Mouse (Mus musculus): ENCODE measurements at regions not wholly inside any gene's neighbourhood (a gene's known extent, or its start where the extent isn't known, plus 50 kb on each side); places are given as distances from the start of the nearest gene placed in this dataset.

GRCm38 (mm10) chr6:140178425-140179193 is 137.4 kb upstream of the Plcz1 start:
- no peak for DNase-seq (ENCODE audit: inconsistent ontology term)

DNA sequence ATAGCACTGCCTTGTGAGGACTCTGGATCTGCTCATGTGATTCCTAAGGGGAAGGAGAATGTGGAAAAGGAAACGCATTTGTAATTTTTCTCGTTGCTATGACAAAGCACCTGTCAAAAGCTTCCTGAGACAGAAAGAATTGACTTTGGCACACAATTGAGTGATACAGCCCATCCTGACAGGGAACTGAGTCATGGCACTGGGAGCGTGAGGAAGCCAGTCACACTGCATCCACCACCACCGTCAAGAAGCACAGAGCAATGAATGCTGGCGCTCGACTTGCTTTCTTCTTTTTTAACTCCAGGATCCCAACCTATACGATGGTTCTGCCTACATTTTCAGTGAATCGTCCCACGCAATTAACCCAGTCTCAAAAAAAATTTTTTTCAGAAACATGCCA is 131.5 kb upstream of the Plcz1 start:
- DNase-seq (ENCODE audit: inconsistent ontology term), result no peak

DNA sequence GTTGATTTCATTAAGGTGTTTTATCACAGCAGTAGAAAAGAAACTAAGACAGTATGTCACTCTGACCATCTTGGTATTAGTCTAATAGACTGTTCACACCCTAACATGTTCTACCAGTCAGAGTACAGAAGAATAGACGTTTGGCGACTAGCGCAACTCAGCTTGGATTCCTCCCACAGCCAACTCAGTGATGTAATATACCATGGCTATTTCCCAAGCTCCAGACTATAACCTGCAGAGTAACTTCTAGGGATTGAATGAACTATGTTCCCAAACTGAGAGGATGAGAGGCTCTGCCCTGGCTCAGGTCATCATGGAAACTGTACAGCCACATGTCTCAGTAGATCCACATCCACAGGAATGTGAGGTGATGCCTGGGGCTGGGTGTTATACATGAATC is 128.6 kb upstream of the Plcz1 start:
- no peak for DNase-seq (ENCODE audit: inconsistent ontology term)

DNA sequence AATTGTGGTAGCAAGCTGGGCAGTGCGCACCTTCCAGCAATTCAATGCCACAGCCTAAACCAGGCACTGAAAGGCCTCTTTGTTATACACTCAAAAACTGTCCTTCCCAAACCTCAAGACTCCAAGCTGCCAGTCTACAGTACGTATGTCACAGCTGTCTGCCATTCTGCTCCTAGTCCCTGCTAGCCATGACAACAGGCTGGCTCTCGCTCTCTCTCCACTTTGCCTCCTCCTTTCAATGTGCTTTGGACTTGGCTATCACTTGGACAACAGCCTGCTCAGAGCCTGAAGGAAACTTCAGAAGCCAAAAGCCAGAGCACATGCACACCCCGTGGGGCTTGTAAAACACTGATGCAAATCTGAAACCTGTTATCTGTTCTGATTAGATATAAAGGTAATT is 125.9 kb upstream of the Plcz1 start:
- no peak for DNase-seq (ENCODE audit: inconsistent ontology term)

DNA sequence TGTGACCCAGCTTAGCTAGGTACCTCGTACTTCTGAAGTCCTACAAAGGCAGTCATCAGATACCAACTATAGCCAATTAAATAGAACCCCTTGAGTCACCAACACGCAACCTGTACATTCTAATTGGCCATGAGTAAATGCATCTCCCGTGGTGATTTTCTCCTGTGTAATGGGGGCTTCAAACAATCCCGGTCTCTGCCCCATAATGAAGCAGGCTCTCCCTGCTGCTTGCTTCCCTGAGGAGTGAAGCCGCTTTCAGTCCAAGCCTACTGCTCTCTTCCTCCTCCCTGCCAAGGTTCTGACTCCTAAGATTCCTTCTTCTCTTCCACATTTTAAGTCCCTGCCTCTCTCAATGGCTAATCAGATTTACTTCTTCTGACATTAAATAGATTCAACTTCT is 121.5 kb upstream of the Plcz1 start:
- DNase-seq (ENCODE audit: inconsistent ontology term), result no peak

GRCm38 (mm10) chr6:140161482-140161881 is 120.2 kb upstream of the Plcz1 start:
- DNase-seq (ENCODE audit: inconsistent ontology term), result no peak

- no peak for DNase-seq (ENCODE audit: inconsistent ontology term)
Measured at GRCm38 (mm10) chr6:140160946-140161345, 119.7 kb upstream of the Plcz1 start.

DNA sequence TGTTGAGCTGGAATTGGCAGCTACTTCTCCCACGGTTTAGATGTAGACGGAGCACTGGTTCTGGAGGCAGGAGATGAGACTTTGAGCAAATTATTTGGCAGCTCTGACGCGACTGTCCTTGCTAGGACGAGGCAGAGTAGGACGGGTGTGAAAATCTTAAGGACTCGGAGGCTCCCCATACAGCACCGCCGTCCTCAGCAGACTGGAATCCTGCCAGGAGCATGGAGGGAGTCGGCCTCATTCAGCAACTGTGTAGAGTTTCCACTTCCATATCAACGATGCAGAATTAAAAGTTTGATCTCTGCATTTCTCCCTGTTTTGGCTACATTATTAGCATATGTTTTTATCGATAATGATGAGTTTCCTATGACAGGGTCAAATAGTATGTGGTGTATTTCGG is 117.7 kb upstream of the Plcz1 start:
- DNase-seq (ENCODE audit: inconsistent ontology term), result no peak

DNA sequence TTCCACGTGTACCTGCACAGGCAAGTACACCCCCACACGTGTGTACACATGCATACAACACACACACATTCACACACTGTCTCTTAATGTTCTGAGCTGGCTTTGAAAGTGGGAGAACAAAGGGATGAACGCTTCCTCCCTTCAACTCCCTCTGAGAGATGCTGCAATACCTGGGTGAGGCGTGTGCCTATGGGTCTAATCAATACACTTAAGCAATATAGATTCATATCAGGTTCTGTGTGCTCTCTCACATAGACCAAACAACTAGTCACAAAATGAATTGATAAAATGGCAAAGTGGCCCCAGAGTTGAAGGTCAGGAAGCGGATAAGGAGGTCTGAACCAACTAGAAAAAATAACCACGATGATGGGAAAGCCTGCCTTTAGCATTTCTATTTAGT is 116.1 kb upstream of the Plcz1 start:
- no peak for DNase-seq (ENCODE audit: inconsistent ontology term)

DNA sequence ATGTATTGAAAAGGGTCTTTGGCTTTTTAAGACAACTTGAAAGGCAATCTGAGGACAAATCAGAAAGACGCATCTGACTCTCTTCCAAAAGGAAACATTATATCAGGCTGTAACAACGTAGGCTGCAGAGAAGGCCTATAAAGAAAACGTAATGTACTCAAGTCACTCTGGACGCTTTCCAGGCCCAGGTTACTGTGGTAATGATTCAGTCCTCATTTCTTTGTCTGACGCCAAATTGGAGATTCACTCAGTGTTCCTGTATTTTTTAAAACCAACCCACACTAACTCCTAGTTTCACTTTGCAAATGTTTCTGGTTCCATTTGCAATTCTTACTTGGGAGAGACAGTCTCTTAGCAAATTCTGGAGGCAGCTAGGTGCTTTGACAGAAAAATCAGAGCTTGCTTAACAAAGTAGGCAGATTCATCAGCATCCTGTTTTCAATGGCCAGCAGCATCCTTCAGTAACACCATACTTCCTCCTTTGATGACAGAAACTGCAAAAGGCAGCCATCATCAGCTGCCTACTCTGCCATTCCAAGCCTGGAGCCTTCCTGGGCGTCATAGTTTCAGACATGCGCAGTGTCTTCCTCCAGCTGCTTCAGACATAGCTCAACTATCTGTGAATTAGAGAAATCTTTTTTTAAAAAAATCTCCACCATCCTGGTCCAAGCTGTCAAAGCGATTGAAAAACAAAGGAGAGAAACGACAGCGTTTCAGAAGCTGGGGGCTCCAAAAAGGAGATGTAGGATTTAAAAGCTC is 111.3 kb upstream of the Plcz1 start:
- no peak for DNase-seq (ENCODE audit: inconsistent ontology term)

DNA sequence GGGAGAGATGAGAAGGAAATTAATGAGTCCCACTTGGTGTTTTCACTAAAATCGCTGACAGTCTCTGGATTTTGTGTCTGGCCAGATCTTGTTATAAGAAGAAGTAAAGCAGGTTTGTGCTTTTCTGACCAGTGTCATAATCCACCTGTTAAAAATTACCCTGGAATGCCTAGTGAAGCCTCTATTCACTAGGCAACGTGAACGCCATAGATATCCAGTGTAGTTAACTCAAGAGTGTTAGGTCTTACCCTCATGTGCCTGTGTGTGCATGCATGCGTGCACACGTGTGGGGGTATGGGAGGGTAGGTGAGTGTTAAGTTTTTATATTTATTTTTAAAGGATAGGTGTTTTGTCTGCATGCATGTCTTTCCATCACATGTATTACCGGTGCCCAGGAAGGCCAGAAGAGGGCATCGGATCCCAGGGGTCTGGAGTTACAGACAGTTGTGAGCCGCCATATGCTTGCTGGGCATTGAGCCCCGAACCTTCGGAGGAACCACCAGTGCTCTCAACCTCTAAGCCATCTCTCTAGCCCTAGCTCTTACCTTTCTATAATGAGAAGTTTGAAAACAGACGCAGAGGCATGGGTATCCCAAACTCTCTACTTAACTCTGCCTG is 107.5 kb upstream of the Plcz1 start:
- no peak for DNase-seq (ENCODE audit: inconsistent ontology term)

DNA sequence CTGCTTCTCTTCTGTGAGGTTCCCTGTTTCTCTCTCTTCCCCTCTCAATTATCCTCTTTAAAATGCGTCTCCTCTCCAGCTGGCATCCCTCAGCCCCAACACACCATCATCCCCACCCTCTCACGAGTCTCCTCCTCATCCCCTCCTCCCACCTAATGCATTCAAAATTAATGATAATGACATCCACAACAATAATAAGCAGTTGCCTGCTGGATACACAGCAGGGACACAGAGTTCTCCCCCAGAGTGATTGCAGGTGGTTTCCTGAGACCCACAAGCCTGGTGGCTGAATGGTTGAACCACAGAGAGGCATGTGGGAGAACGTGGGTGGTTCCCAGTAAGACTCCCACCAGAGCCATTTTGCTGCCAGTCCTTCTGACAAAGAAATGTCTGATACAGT is 106.9 kb upstream of the Plcz1 start:
- no peak for DNase-seq (ENCODE audit: inconsistent ontology term)

GRCm38 (mm10) chr6:140147711-140148110 is 106.5 kb upstream of the Plcz1 start:
- peak; percentile 79 for DNase-seq (ENCODE audit: inconsistent ontology term)

- no peak for DNase-seq (ENCODE audit: inconsistent ontology term)
Measured at GRCm38 (mm10) chr6:140133734-140134133, 92.5 kb upstream of the Plcz1 start.

GRCm38 (mm10) chr6:140126645-140127044 is 85.4 kb upstream of the Plcz1 start:
- DNase-seq (ENCODE audit: inconsistent ontology term), result no peak

DNA sequence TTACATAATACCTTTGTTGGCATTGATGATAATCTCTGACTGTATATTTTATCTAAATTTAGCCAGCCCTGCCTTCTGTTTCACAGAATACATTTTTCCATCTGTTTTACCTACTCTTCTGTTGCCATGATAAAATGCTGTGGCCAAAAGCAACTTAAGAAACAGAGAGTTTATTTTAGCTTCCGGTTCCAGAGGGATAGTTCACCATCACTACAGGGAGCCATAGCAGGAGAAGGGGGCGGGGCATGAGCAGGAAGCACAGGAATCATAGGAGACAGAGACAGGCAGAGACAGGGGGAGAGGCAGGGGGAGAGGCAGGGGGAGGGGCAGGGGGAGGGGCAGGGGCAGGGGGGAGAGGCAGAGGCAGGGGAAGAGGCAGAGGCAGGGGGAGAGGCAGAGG is 72.8 kb upstream of the Plcz1 start:
- no peak for DNase-seq (ENCODE audit: inconsistent ontology term)

GRCm38 (mm10) chr6:140112054-140112453 is 70.8 kb upstream of the Plcz1 start:
- DNase-seq (ENCODE audit: inconsistent ontology term), result no peak

- no peak for DNase-seq (ENCODE audit: inconsistent ontology term)
Measured at GRCm38 (mm10) chr6:140108083-140108482, 66.8 kb upstream of the Plcz1 start.

DNA sequence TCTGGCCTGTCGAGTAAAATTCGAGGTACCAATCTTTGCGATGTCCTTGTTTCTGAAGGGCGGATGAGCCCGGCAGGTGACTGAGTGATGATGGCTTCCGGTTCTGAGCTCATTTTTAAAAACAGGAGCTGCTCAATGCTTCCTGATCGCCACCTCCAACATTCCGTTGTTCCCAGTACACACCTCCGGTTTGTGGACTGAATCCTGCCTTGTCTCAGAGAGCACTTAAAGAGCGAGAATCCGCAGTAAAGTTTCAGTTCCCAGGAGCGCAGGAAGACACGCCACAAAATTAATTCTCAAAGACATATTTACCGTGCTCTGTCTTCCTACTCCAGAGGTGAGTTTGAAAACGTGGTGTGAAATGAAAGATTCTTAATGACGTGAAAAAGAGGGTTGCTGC is 66.4 kb upstream of the Plcz1 start:
- no peak for DNase-seq (ENCODE audit: inconsistent ontology term)

- no peak for DNase-seq (ENCODE audit: inconsistent ontology term)
Measured at GRCm38 (mm10) chr6:140106141-140106540, 64.9 kb upstream of the Plcz1 start.

- DNase-seq (ENCODE audit: inconsistent ontology term), result no peak
Measured at GRCm38 (mm10) chr6:140102043-140102442, 60.8 kb upstream of the Plcz1 start.

- no peak for DNase-seq (ENCODE audit: inconsistent ontology term)
Measured at GRCm38 (mm10) chr6:140095416-140095815, 54.2 kb upstream of the Plcz1 start.

All from Muller cell, postnatal 12 days (primary cell).